Mouse (Mus musculus) layer of hippocampus, adult 8-10 months (tissue): ENCODE measurements around the gene Olfr221. TPM values are rescaled to one million over a fixed set of nuclear protein-coding genes. Genes with fewer than 3 reads are reported as not detected.
"Not testable (repeated sequence)": the region's sequence is repeated elsewhere in the genome, so short reads cannot be mapped to it uniquely, and the experiment has no call there.

Experiments used
- DNase-seq, 2 experiments: peaks; one replicate each; pipeline ENCODE4 v3.0.0; 2022; ENCODE audit warnings: low spot score in 2 of 2
- total RNA-seq, 4 experiments: library from RNA; stranded (reverse); gene quantifications; 2 replicates each; pipeline ENCODE4 v1.2.4; 2022

Gene Olfr221
- not detected for total RNA-seq

DNA sequence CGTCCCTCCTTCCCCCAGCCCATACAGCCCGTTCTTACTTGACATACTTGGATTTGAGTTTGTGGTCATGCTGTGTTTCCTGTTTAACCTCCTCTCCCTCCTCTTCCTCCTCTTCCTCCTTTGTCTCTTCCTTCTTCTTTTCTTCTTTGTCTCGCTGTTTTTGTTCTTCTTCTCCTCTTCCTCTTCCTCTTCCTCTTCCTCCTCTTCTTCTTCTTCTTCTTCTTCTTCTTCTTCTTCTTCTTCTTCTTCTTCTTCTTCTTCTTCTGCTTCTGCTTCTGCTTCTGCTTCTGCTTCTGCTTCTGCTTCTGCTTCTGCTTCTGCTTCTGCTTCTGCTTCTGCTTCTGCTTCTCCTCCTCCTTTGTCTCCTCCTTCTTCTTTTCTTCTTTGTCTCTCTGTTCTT, at the start of gene Olfr221:
TSS of gene Olfr221 (minus strand) at position 101 of the 400 bp plus-strand sequence.
- DNase-seq = not testable (repeated sequence)

DNA sequence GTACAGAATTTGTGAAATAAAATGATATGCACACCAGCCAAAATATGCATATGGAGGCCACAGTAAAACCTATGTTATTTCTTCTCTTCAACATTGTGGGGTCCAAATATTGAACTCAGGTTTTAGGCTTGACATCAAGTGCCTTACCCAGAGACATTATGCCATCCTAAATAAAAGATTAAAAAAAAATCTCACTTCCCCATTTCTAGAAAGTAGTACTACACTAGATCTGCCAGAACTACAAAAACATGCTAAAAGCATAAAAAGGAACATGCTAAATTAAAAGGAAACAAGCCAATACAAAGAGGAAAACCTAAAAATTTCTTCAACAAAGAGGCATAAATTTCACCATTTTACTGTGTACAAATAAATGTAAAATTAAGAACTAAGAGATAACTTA, 40.8 kb upstream of the Olfr221 start:
- no peak for DNase-seq

GRCm38 (mm10) chr14:52071599-52072137, 29.4 kb upstream of the Olfr221 start:
- no peak for DNase-seq

DNA sequence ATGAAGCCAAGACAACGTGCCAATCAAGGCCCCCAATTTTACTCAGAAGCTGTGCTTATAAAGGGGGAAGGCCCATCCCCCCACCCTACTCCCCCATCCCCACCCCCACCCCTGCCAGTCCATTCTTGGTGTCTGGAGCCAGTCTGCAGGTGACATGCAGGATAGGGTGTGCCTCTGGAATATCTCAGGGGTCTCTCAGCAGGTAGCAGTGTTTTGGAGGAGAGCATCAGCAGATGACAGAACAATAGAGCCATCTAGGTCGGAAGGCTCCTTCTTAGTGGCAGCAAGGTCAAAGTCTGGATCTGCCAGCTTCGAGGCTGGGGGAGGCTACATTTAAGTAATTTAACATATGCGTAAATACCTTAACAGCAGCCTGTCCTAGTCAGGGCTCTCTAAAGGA, 23.9 kb upstream of the Olfr221 start:
- DNase-seq = no peak

GRCm38 (mm10) chr14:52061798-52062197, 19.5 kb upstream of the Olfr221 start:
- DNase-seq = no peak

- DNase-seq = no peak
Measured at GRCm38 (mm10) chr14:52060800-52061199, 18.5 kb upstream of the Olfr221 start.

- no peak for DNase-seq
Measured at GRCm38 (mm10) chr14:52059982-52060381, 17.7 kb upstream of the Olfr221 start.

DNA sequence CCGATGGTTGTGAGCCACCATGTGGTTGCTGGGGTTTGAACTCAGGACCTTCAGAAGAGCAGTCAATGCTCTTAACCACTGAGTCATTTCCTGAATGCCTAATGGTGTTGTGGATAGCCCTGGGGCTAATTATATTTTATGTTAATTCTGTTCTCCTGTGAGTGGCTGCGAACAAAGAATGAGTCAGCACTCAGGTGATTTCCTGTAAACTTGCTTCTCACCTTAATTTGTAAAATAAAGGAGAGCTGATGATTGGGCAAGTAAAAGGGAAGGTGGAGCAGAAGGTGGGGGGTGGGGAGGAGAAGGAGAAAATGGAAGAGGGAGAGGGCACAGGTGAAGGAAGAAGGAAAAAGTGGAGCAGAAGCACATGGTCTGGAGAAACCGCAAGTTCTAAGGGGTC, 10.5 kb upstream of the Olfr221 start:
- not testable (repeated sequence) for DNase-seq

GRCm38 (mm10) chr14:52045966-52046565, 3.8 kb upstream of the Olfr221 start:
- no peak for DNase-seq

- no peak for DNase-seq
Measured at GRCm38 (mm10) chr14:52044901-52045678, 2.8 kb upstream of the Olfr221 start.

DNA sequence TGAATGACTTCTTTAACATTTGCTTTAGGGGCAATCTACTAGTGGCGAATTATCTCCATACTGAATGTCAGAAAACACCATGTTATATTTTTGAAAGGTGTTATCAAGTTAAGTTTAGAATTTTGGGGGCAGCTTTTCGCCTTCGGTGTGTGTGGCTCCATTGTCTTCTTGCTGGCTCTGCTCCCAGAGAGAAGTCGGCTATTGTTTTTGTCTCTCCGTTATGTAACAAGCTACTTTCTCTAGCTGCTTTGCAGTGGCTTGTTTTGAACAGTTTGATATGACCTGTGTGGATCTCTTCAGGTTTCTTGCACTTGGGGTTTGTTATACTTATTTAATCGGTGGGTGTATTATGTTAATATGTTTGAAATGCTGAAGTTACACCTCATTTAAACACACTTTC, 1.2 kb upstream of the Olfr221 start:
- DNase-seq = no peak

DNA sequence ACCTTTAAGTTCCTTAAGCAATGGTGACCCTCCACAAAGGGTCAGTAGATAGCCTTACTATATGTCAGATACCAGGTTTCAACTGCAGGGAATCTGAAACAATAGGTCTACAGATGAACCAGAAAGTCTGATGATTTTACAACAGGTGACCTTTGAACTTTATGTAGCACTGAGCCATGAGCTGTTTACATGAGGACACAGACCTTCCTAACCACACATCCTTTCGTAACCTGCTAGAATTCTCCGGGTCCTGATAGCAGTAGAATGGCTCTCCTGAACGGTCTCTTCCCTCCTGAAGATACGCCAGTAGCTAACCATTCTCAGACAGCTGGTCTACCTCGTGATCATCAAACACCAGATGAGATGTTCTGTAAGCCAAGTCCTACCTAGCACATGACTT, 2.9 kb downstream of the Olfr221 start:
- DNase-seq = no peak

GRCm38 (mm10) chr14:52035926-52036325, 6.3 kb downstream of the Olfr221 start:
- DNase-seq = no peak

- DNase-seq = no peak
Measured at GRCm38 (mm10) chr14:52026342-52026741, 15.9 kb downstream of the Olfr221 start.

- DNase-seq = no peak
Measured at GRCm38 (mm10) chr14:52024133-52024532, 18.1 kb downstream of the Olfr221 start.

- peak; percentile 79 to 84 for DNase-seq
Measured at GRCm38 (mm10) chr14:52022709-52023459, 19.4 kb downstream of the Olfr221 start.

DNA sequence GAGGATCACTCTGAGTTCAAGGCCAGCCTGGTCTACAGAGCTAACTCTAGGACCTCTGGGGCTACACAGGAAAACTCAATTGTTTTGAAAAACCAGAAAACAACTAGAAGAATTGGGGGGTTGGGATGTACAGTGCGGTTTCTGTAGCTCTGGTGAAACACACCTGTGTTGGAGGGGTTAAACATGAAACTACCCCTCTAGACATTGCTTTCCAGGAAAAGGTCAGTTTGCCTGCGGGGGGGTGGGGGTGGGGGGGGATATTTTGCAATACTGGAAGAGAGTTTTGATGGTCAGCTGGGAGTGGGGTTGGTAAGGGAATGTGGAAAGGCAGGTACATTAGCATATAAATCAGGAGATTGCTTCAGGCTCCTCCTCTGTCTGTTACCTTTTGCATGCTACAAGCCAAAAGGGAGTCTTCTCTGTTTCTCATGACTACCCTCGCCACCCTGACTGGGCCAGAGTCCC, 20.0 kb downstream of the Olfr221 start:
- DNase-seq = no peak

DNA sequence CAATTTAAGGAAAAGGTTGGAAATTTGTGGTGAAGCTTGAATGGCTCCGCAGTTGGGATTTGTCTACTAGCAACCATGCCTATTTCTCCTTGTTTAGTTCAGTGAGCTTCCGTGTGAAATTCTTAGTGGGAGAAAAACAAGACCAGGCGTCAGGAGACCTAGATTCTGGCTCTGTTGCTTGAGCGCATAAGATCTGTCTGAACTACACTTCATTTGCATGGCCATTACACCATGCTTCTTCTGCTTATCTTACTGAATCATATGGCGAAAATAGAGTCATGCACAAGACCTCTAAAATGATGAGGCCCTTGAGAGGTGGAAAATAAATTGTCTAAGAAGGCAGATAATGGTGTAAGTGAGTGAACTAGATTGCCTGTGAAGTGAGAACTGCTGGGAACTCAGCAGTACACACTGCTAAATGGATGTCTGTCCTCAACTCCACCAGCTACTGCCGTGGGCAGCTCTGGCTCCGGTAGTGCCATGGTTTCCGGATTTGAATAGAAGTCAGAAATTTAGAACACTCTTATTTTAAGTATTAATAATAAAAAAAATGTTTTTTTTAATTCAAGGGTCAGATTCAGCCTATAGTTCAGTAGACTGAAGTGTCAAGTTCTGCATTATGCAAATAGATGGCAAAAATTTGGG, 20.6 kb downstream of the Olfr221 start:
- no peak for DNase-seq

DNA sequence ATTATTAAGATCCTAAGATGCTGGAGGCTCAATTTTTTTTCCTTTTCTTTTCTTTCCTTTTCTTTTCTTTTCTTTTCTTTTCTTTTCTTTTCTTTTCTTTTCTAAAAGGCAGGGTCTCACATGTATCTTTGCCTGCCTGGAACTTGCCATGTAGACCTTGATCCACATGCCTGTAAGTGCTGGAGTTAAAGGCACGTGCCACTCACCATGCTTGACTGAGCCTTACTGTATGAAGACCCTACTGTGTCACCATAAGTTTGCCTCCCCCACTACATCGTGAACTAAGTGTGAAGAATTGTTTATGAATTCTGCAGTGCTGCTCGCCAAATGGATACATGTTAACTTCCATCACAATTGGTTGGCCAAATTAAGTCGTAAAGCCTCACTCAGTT, 21.1 kb downstream of the Olfr221 start:
- DNase-seq = no peak

GRCm38 (mm10) chr14:52020486-52021137, 21.6 kb downstream of the Olfr221 start, which contains the start of gene Zfp219:
Gene Zfp219 (minus strand): TSS chr14:52020733.
- no peak for DNase-seq
